Mouse (Mus musculus): ENCODE results near the gene Izumo1.
"Not testable (repeated sequence)": the region's sequence is repeated elsewhere in the genome, so short reads cannot be mapped to it uniquely, and the experiment has no call there.

Gene Izumo1

DNA sequence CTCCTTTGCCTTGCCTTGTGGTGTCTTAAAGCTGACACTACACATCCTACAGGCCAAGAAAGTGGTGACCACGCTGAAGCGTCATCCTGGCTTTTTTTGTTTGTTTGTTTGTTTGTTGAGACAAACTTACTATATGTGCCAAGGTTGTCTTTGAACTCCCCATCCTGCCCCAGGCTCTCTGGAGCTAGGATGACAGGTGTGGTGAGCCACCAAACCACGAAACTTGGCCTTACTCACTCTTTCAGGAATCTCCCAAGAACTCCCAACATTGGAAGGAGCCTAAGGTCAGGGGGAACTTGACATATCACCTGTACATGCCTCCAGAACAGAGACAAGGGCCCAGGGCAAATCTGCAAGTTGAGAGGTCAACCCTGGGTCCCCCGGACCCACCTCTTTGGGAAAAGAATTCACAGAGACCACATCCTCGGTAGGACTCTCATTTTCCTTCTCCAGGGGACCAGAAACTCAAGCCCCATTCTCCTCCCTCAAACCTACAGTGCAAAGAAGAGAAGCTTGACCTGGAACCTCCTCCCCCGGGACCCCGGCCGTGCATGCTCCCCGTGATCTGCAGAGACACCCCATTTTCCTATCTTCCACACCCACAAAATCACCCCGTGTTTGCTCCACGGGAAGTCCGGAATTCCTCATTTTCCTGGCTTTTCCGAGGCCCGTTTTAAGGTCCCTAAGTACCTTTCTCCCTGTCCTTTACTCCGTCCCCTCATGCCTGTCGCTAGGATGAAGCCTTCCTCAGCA, 21.1 kb downstream of the Izumo1 start:
- DNase-seq (ENCODE audit: low spot score): no peak

- DNase-seq (ENCODE audit: low spot score): peak; percentile 97
These were observed 22.0 kb downstream of the Izumo1 start for GRCm38 (mm10) chr7:45643441-45644178.

- peak; percentile 68 for DNase-seq (ENCODE audit: low spot score)
These were observed 22.6 kb downstream of the Izumo1 start for GRCm38 (mm10) chr7:45644183-45644582.

GRCm38 (mm10) chr7:45644872-45645590, 23.4 kb downstream of the Izumo1 start:
- DNase-seq (ENCODE audit: low spot score): no peak

DNA sequence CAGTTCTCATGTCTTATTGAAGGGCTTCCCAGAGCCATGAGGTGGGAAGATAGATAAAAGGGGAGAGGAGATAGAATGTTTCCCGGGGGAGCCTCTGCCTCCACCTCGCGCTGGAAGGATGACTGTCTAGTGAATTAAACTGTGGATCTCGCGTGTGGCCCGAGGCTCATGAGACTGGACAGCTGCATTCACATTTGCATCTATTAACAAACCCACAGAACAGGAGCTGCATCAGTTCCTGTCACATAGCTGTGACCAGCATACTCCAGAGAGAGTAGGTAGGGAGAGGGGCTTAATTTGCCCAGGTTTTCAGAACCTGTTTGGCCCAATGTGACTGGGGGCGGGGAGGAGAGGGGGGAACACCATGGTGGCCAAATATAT, 24.0 kb downstream of the Izumo1 start:
- no peak for DNase-seq (ENCODE audit: low spot score)

DNA sequence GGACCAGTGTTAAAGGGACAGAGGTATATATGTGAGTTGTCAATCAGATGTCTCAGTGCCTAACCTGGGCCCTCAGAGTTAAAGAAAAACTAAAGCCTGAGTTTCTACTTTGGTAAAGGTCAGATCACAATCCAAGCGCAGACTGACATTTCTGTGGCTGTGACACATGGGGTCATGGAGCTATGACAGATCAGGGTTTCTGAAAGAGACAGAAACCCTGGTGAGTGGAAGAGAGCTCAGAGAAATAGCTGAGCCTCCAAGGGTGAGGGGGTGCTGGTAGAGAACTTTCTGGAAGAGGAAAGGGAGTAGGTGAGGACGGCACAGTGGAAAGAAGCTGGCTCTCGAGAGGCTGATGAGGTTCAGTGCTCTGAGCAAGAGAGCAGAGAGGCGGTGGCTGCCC, 25.1 kb downstream of the Izumo1 start:
- DNase-seq (ENCODE audit: low spot score): no peak

DNA sequence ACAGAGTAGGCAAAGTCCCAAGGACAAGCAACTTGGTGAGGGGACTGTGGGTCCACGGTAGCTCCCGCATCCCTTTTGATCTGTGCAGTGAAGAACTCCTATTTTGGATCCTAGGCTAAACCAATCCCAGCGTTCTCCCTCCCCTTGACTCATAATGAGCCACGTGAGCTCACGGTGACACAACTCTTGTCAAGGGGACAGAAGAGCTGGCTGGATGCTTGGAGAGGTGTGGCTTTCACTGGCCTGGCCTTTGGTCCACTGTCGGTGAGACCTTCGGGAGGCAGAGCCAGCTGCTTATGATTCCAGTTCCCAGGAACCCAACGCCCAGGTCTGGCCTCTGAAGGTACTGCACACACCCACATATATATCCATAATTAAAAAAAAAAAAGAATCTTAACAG, 27.7 kb downstream of the Izumo1 start:
- no peak for DNase-seq (ENCODE audit: low spot score)

- not testable (repeated sequence) for DNase-seq (ENCODE audit: low spot score)
These were observed 28.9 kb downstream of the Izumo1 start for GRCm38 (mm10) chr7:45650484-45650883.

- DNase-seq (ENCODE audit: low spot score): peak; percentile 72
These were observed 32.9 kb downstream of the Izumo1 start for GRCm38 (mm10) chr7:45654424-45655047.

DNA sequence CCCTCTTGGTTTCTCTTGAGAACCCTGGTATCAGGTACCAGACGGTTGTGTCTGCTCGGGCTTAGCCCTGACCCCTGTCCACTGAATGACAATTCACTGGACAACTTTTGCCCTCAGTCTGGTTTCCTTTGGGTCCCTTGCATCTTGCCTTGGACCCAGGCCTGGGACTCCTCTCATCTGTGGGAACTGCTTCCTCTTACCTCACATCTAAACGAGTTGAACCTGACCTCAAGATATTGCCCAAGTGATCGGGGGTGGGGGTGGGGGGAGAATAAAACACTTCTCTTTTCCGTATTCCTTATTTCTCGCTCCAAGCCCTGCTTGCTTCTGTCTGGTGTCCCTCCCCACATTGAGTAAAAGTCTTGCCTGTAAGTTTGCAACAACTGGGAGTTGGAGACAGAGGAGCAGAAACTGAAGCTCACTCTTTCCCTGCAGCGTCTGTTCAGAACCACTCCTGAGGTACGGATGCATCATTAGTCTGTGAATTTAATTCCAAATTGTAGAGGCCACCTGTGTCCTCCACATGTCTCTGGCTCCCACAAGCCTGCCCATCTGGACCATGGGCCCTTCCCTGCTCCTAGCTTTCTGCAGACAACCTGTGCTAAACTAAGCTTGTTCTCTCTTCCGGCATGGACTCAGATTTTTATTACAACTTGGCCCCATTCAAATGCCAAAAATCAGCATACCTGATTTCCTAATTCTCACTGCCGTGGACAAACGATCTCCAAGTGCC, 39.3 kb downstream of the Izumo1 start:
- DNase-seq (ENCODE audit: low spot score): no peak

DNA sequence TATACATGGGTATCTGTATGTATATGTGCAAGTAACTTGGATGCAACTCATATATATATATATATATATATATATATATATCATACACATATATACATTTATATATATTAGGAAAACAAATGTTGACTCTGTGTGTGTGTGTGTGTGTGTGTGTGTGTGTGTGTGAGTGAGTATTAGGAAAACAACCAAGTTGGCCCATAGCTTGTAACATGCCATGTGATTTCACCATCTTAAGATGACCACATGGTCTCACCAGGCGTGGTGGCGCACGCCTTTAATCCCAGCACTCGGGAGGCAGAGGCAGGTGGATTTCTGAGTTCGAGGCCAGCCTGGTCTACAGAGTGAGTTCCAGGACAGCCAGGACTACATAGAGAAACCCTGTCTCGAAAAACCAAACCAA, 40.1 kb downstream of the Izumo1 start:
- DNase-seq (ENCODE audit: low spot score): not testable (repeated sequence)

GRCm38 (mm10) chr7:45665303-45666138, 43.9 kb downstream of the Izumo1 start:
- no peak for DNase-seq (ENCODE audit: low spot score)

DNA sequence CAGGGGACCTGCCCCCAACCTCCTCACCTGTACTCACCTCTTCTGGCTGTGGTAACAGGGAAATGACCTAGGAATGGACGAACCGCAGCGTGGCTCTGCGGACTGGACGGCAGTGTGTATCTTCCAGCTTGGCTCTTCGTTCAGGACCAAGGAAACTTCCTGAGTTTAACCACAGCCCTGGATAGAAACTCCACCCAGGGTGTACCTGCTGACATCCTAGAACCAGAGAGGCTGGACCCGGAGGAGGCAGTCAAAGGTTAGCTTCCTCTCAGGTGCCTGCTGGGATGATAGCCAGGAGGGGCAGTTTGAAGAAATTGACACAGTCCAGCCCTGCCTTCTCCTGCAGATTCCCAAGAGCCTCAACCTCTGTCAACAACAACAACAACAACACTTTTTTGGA, 44.5 kb downstream of the Izumo1 start, which contains the start of gene Fut2:
Gene Fut2 (minus strand): TSS at position 234 of the 400 bp plus-strand sequence.
- no peak for DNase-seq (ENCODE audit: low spot score)

- no peak for DNase-seq (ENCODE audit: low spot score)
These were observed 46.1 kb downstream of the Izumo1 start for GRCm38 (mm10) chr7:45667761-45668160.

DNA sequence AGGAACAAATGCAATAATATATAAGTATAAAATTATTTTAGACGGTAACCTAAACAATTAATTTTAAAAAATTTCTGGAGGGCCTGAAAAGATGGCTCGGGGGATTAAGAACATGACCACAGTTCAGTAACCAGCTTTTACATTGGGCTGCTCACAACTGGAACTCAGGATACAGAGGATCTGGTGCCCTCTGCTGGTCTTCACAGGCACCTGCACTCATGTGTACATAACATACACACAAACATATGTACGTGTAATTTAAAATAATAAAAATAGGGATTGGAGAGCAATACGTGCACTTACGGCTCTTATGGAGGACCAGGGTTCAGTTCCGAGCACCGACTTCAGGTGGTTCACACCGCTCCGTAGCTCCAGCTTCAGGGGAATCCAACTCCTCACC, 47.3 kb downstream of the Izumo1 start:
- DNase-seq (ENCODE audit: low spot score): no peak

DNA sequence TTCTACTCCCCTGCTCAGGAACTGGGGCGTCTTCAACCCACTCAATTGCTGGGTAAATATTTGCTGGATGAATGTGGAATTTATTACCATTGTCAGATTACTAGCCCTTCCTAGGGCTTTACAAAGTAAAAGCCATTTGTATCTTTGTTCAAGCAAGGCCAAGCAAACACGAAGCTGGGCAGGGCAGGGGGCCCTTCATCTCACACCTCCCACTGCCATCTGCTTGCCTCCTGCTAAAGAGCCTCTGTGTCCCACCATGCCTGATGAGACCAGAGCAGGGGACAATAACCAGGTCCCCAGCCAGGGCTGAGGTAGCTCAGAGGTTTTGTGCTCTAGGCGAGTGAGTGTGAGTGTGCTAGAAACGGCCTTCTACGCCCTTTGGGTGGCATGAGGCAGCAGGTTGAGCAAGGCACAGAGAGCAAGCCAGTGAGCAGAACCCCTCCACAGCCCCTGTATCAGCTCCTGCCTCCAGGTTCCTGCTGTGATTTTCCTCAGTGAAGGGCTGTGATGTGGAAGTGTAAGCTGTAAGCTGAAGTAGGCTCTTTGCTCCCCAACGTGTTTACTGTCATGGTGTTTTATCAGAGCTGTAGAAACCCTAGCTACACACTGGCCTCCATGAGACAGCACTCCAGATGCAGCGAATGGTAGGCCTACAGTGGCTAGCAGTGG, 56.1 kb downstream of the Izumo1 start:
- no peak for DNase-seq (ENCODE audit: low spot score)

Measured in testis, postnatal 10 days (tissue).